Mouse (Mus musculus) ovary, adult 18-20 months (tissue): ENCODE results near the gene Uqcrq.
A peak's percentile ranks its signal among the peaks of the same experiment; 100 is the strongest.
"Not testable (repeated sequence)": the region's sequence is repeated elsewhere in the genome, so short reads cannot be mapped to it uniquely, and the experiment has no call there.

Source experiments
- DNase-seq: peaks from one replicate; pipeline ENCODE4 v3.0.0; 2022; ENCODE audit warnings: low spot score, mixed read lengths

Uqcrq gene

DNA sequence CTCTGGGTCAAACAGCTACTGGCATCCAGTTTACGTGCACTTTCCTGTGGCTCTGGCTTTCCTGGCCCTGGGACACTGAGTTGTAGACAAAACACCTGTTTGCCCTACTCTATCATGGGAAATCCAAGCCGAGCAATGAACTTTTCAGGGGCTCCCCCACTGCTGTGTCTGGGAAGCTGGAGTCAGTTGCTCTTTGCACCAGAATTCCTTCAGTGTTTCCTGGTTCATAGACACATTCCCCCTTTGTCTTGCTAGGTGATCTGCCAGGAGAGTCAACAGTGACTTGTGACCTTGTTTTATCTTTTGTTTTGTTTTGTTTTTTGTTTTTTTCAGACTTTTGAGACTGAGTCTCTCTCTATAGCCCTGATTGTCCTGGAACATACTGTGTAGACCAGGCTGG is 20.7 kb upstream of the Uqcrq start:
- no peak for DNase-seq

DNA sequence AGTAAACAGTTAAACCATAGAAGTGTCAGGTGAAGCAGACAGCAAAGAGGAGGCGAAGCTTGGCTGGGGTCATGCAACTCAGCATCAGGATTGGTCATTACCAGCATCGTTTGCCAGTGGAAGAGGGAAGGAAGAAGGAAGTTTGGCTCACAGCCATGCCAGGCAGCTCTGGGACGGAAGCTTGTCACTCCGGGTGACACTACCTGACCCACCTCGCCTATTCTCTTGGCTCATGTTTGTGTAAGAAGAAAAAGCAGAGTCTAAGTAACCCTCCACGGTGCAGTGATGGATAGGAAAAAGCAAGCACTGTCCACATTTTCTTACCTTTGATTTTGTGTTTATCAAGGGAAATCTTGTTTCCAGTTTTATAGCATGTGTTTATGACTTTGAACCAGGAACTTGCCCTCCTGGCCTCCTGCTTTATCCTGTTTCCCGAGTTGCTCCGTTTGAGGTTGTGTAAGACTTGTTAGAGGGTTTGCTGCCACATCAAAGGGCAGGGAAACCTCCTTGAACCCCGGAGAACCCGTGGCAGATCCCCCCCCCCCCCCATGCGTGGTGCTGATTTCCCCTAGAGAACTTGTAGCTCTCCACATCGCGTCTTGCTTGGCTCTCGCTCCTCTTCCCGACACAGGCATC is 19.6 kb upstream of the Uqcrq start:
- DNase-seq, result no peak

DNA sequence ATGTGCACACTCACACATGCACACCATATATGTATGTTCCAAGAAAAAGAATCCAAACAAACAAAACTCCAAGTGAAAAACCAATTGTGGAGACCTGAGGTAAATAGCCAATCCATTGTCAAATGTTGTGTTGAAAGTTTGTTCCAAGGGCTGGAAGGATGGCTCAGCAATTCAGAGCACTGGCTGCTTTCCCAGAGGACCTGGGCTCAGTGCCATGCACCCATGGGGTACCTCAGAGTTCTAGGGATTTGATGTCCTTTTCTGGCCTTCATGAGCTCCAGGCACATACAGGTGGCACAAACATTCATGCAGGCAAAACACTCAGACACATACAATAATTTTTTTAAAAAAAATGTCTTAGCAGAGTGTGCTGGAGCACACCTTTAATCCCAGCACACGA is 17.9 kb upstream of the Uqcrq start:
- no peak for DNase-seq

DNA sequence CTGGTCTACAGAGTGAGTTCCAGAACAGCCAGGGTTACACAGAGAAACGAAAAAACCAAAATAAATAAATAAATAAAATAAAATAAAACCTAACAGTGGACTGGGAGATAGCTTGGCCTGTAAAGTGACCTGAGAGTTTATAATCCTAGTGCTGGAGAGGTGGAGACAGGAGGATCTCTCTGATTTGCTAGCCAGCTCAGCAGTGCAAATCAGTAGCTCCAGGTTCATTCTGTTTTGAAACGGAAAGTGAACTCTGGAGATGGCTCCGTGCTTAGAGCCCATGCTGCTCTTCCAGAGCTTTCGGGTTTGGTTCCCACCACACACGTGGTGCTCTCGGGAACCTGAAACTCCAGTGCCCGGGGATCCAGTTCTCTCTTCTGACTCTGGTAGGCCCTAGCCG is 17.4 kb upstream of the Uqcrq start:
- DNase-seq, result no peak

DNA sequence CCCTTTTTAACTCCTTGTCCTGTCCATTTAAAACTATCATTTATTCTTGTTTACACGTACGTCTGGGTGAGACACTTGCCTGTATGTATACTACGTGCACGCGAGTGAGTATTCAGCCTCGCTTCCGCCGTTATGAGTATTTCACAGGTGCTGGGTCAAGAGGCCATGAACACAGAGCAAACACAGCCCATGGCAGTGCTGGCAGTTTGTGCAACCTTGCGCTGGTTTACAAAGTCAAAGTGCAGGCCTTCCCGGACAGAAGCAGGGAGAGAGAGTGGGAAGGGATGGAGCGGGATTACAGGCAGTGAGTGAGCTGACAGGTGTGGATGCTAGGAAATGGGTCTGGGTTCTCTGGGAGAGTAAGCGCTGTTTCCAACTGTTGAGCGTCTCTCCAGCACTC is 15.6 kb upstream of the Uqcrq start:
- DNase-seq, result no peak

DNA sequence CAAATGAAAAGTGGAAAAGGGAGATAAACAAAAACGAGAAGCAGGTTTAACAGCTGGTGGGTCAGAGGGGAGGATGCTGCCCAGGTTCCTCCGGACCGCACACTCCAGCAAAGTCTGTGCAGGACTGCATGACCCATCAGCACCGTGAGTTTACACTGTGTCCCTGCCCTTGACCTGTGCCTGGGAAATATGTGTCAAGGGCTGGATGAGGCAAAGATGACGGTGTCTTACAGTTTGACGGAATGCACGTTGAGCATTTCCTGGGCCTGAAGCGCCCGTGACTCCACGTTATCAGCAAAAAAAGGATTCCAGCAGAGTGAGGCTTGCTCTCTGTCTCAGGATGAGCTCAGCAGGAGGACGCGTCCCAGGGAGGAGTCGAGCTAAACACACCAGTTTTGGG is 14.9 kb upstream of the Uqcrq start:
- DNase-seq, result no peak

DNA sequence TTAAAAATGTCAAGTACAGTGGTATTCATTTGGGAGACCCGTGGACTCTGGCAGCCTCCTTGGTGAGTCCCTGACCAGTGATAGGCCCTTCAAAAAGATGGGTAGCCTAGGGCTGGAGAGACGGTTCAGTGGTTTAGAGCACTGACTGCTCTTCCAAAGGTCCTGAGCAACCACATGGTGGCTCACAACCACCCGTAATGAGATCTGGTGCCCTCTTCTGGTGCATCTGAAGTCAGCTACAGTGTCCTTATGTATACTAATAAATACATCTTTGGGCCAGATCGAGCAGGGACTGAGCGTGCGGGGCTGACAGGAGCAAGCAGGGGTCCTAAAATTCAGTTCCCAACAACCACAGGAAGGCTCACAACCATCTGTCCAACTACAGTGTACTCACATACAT is 13.2 kb upstream of the Uqcrq start:
- DNase-seq, result no peak

DNA sequence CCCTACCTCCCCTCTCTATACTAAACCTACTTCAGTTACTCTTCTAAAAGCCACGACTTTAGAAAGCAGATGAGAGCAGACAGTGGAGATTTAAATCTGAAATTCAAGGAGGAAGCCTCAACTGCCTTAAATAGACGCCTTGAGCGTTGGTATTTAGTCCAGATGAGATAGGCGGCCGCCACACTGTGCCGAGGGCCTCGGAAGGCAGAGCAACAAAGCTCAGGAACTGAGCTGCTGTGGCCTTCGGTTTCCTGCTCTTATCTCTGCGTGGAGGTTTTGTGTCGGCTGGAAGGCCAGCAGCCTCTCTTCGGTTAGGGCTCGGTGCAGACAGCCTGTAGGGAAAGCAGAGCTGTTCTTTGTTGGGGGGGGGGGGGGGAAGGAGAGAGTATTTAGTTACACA is 11.3 kb upstream of the Uqcrq start:
- peak; percentile 77 for DNase-seq

DNA sequence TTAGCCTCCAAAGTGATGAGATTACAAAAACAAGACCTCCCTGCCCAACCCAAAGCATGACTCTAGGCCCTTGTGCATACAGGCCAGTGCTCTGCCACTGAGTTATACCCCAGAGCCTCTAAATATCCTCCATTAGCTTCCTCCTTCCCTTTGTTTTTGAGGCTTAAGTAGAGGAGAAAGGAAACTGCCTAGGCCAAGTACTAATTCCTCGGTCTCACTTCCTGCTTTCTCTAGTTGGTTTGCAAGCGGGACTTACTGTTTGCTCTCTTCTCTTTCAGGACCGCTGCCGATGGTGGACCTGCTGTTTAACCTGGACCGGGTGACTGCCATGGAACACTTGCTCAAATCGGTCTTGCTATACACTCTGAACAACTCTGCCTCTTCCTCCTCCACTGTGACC is 5.7 kb upstream of the Uqcrq start:
- no peak for DNase-seq

DNA sequence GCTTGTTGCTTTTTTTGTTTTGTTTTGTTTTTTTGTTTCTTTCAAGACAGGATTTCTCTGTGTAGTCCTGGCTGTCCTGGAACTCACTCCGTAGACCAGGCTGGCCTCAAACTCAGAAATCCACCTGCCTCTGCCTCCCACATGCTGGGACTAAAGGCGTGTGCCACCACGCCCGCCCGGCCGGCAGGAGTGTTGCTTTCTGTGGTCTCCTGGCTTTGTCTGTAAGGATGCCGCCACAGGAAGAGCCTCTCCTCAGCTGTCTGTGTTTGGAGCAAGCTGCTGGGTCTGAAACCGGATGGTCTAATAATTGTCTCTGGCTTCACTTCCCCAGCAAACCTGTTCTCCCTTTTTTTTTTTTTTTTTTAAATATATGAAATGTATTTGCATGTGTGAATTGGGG is 4.9 kb upstream of the Uqcrq start:
- DNase-seq, result no peak

DNA sequence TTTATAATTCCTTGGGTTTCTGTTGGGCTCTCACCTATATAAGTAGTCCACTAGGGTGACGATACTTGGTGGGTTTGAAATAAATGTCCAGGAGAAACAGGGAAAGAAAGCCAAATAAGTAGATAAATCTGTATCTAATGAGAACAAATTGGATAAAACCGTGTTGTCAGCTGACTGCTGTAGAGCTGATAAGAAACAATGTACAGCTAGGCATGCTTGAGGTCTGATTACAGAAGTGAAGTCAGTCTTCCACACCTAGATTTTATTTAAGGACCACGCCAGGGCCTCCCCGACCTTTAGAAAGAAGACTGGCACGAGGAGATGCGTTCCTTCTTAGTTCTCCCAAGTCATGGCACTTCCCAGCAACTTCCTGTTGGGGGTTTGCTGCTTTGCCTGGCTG is 2.4 kb upstream of the Uqcrq start:
- no peak for DNase-seq

DNA sequence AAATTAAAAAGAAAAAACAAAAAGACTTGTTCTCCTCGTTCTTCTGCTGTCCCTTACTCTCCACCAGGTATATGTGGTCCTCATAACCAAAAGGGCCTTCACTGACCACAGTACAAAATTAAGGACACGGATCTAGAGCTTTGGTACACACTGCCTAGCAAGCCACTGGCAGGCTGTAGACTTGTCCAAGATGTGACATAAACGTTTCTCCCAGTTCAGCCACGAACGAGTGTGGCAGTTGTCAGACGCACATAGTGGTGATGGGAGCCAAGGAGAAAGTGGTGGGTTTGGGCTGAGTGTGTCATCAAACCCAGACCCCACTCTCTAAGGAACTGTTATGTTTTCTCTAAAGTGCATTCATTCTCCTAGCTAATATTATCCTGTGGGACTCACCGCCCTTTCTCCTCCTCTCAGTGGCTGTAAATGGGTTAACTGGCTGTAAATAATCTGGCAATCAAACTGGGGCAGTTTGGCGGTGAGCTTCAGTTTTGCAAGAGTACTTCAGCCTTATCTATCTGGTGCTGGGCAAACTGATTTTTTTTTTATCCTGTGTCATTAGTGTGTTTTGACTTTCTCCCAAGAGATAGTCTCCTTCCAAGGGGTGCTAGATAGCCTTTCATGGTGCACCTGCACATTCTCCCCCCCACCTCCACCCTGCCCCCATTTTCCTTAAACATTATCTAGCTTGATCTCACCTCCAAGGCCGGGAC is 871 bp upstream of the Uqcrq start:
- no peak for DNase-seq

DNA sequence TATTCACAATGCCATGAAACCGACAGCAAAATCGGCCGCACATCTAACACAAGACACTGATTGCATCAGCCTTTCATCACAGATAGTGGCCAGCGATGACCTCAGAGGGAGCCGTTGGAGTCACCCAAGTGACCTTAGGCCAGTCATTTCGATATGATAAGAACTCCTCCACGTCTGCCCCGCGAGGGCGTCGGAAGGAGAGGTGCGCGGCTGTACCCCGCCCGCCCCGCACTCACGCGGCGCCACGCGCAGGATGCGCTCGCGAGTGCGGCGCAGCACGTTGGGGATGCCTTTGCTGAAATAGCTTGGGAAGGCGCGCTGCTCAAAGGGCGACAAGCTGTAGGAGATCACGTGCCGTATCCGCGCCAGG is 346 bp downstream of the Uqcrq start:
- DNase-seq, result no peak

DNA sequence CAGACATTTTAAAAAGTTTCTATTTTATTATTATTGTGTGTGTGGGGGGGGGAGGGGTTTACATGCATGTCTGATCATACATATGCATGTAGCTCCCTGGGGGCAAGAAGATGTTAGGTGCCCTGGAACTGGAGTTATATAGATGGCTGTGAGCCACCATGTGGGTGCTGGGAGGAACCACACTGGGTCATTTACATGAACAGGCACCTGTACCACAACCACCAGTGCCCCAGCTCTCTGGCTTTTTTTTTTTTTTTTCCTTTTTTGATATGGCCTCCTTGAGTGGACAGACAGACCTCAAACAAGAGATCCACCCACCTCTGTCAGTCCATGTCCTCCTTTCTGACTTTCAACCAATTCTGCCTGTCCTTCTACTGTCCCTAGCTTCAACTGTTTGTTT is 1.4 kb downstream of the Uqcrq start:
- no peak for DNase-seq

DNA sequence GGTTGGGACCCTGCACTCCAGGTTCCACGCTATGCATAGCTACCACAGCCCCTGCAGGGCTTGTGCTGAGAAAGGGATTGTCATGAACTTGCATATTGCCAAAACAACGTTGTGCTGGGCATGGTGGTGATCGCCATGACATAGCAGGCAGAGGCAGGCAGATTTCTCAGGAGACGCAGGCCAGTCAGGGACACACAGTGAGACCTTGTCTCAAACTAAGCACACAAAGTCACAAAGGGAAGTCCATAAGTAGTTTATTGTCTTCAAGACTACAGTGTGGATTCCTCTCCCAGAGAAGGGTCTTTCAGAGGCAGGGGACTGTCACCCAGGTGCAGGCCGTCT is 1.9 kb downstream of the Uqcrq start:
- no peak for DNase-seq

DNA sequence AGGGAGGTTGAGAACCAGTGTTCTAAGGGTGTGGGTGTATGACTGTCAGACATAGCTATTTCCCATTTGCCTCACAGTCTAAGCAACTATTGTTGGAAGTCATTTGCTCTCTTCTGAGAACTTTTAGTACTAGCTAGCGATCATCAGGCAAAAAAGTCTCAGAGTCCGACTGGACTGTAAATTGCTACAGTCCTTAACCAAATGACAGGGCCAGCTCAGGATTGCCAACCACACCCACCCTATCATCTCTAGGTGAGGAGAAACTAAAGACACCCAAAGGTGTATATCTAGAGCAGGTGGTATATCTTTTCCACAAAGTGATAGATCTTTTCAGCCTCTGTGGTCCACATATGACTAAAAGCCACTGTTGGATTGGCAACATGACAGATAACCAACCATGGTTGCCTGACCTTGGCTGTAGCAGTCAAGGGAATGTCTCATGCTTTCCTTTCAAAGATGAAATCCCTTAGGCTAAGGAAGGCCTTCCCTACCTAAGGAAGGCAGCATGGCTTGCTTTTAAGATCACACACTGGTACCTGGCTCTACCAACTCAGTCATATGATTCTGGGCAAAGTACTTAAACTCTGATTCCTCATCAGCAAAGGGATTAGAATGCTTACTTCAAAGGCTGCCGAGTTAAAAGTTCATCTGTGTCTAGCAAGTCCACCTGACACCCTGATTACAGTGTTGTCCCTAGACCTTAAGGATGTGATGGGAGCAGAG is 2.5 kb downstream of the Uqcrq start:
- DNase-seq, result no peak

DNA sequence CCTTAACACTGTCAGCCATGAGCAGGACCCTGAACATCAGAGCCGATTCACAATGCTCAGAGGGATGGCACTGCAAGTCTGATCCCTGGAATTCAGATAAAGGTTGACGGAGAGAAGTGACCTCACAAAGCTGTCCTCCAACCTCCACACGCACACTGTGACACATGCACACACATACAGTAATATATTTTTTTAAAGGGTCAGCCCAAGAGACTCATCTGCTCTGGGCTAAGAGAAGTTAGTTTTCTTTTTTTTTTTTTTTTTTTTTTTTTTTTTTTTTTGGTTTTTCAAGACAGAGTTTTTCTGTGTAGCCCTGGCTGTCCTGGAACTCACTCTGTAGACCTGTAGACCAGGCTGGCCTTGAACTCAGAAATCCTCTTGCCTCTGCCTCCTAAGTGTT is 3.7 kb downstream of the Uqcrq start:
- DNase-seq, result not testable (repeated sequence)

DNA sequence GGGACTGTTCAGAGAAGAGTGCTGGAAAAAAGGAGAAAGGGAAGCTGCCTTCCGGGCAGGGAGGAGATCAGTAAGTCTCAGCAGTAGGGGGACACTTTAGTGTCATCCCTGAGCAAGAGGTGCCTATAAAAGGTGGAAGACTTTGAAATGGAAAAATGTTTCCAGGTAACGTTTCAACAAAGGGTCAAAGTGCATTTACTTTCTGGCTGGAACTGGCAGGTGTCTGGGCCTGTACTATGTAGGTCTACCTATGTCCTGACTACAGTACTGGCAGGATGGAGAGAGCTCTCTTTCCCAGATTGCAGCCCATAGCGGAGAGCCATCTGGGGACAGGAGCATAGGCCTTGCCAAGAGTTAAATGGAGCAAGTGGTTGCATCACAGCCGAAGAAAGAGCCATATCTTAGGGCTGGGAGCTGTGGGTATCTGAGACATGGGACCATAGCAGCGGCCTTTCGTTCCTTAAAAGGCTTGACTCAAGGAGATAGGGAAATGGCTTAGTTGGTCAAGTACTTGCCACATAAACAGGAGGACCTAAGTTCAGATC is 4.8 kb downstream of the Uqcrq start:
- no peak for DNase-seq

DNA sequence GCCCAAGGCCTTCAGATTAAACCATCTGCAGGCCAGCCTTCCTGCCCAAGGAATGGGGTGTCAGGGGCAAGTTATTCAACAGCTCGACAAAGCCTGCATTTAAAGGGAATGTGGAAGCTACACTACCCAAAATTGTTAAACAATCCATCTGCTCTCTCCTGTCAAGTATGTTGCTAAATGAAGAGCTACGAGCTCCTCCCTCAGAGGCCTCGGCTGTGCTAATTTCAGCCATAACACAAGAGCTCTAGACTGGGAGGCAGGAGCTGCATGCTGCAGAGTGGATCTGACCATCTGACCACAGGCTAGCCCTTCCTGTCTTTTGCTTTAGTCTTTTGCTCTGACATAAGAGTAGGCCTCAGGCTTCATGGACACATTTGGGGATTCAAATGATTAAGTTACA is 5.4 kb downstream of the Uqcrq start:
- DNase-seq, result no peak

DNA sequence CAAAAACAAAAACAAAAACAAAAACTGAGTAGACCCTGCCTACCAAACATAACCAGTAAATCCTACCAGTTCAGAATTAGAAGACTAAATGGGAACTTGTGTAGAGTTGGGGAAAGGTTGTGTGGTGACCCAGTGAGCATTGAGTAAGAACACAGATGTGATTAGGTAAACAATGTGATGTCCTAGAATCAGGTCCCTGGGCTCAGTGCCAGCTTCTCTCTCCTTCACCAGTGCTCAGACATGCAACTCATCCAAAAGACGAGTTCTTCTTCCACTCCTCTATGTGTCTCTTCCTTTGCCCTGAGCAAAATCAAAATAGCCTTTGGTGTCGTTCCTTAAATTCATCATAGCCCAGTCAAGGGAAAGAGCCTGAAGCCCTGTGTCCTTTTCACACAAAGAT is 5.8 kb downstream of the Uqcrq start:
- DNase-seq, result no peak

DNA sequence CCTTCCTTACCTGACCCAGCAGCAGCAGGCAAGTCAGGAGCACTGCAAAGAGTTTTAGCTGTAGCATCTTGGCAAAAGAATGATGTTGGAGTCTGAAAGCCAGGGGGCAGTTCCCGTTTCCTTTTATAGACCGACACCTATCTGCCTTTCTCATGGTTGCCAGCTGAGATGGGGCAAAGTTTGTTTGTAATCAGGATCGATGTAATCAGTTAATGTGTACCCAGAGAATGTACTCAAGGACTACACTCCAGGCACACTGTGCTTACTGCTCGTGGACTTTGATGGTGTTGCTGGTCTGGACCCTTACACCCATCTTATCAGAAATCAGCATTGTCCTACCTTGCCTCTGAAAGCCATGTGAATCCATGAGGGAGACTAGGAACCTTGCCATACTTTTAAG is 7.6 kb downstream of the Uqcrq start, which contains the start of gene Leap2:
Leap2 (minus strand) TSS at position 135 of the 400 bp plus-strand sequence.
- no peak for DNase-seq

DNA sequence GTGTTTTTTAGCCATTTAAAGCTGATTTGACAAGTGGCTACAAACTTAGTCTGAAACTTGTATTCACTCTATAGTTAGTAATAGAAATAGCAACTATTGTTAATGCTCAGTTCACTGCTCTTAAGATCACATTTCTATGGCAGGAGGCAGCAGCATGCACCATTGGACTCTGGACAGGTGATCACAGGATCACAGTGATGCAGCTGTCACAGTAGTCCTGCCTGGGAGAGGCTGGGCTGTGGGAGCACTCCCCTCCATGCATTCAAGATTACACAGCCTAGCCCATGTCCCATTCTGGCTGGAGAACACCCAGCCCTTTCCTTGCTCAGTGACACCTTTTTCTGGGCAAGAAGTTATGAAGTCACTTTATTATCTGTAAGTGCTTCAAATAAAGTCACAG is 12.6 kb downstream of the Uqcrq start:
- no peak for DNase-seq

DNA sequence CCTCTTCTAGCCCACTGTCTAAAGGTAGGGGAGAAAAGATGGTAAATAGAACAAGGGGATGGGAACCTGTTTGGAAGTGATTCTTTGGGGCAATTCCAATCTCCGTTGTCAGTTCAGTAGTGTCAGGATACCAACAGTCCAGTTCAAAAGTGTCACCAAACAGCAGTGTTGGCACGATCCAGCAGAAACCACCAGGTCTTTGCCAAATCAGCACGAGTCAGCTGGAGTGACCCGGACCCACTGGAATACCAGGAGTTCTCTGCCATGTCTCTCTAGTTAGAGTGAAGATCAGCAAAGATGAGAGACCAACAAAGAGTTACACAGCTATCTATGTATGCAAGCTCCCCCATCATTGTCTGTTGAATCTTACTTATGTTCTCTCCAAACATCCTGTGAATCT is 16.8 kb downstream of the Uqcrq start:
- DNase-seq, result no peak
